Mouse (Mus musculus) erythroblast, embryonic 14.5 days (primary cell): ENCODE measurements around the gene Akt2.

Source experiments
- GATA1 ChIP-seq: IDR thresholded peaks from 2 replicates; pipeline ENCODE4 v1.6.1; 2012; ENCODE audit warnings: low read length, inconsistent platforms, mixed read lengths
- TAL1 ChIP-seq: IDR thresholded peaks from 3 replicates; pipeline ENCODE4 v1.6.1; 2012; ENCODE audit warnings: low read length, inconsistent platforms, mixed read lengths

- no peak for TF ChIP-seq GATA1
- TF ChIP-seq TAL1: no peak
Measured at GRCm38 (mm10) chr7:27596586-27597503, 5.5 kb downstream of the Akt2 start.
